In the genomic region with DNA sequence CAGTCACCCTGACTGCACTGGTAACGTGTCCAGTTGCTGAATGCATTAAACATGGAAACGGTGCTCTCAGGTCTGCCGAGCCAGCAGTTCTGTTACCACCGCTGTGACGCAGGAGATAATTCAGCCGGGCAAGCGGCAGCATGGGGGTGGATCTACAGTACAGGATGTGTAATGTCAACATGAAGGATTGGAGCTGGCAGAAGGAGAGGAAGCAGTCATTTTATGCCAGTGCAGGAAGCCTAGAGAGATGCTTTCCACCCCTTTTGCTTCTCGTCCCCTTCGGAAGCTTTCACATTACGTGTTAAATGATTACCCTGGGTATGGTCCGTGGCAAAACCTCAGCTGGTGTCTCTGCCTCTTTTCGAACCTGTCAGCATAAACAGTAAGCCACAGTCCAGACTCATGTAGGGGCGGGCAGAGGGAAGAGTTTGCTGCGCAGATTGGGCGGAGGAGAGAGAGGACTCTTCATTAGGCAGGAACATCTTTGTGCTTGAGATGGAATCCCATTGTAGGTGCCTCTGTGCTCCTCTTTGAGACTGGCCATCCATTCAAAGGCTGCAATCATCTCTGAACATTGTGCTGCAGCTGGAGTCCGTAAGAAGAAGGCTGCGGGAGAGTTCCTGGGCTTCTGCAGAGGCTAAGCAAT, we compare ENCODE assay signal across 9 mouse cellular contexts. TPM values are rescaled to one million over a fixed set of nuclear protein-coding genes. Genes with fewer than 3 reads are reported as not detected.
DNase-seq lines count a peak whose midpoint lies in the region; ATAC-seq lines count a peak whose summit lies in the region.
"Had no signal": no experiment of that assay in that cellular context is flagged by ENCODE, and none has a peak within 500 bp of the region (broad histone marks: within the 10 kb centered on the region; RNA-seq: fewer than 3 reads in every experiment).

No protein-coding gene starts in this region.

- H3K27me3 ChIP-seq in limb, embryonic 12.5 days, result no peaks in the 10 kb centered on the region
- no peaks in the 10 kb centered on the region for H3K27me3 ChIP-seq in limb, embryonic 10.5 days (ENCODE audit: low read depth, poor library complexity, severe bottlenecking)
- H3K27me3 ChIP-seq in heart, embryonic 16.5 days (ENCODE audit: control insufficient read depth, insufficient read depth, low read length), result no peaks in the 10 kb centered on the region
- H3K27me3 ChIP-seq in lung, embryonic 15.5 days, result no peaks in the 10 kb centered on the region
- no peaks in the 10 kb centered on the region for H3K27me3 ChIP-seq in stomach, embryonic 14.5 days (ENCODE audit: control insufficient read depth, insufficient read depth, low read length)
- H3K27me3 ChIP-seq: Patski had no signal

- no peak overlapping the region for H3K4me3 ChIP-seq in limb, embryonic 12.5 days (replicated peaks)
- H3K4me3 ChIP-seq in limb, embryonic 10.5 days, result no peak overlapping the region
- peak overlapping the region; percentile 30 for H3K4me3 ChIP-seq in heart, embryonic 16.5 days (ENCODE audit: low read length)
- H3K4me3 ChIP-seq in lung, embryonic 15.5 days, result no peak overlapping the region
- H3K4me3 ChIP-seq in stomach, embryonic 14.5 days (ENCODE audit: low read depth, low read length), result no peak overlapping the region

- H3K4me2 ChIP-seq in limb, embryonic 12.5 days, result no peak overlapping the region
- H3K4me2 ChIP-seq in heart, embryonic 16.5 days (ENCODE audit: low read depth, low read length), result peak overlapping the region; percentile 64
- peak overlapping the region; percentile 34 for H3K4me2 ChIP-seq in lung, embryonic 15.5 days
- H3K4me2 ChIP-seq in stomach, embryonic 14.5 days (replicated peaks; ENCODE audit: low read depth, low read length), result peak overlapping the region; percentile 22

- no peak overlapping the region for H3K9ac ChIP-seq in limb, embryonic 12.5 days (replicated peaks)
- H3K9ac ChIP-seq in heart, embryonic 16.5 days (ENCODE audit: low read length), result peak overlapping the region; percentile 28; the same call in 1 of the 2 replicates
- no peak overlapping the region for H3K9ac ChIP-seq in lung, embryonic 15.5 days
- H3K9ac ChIP-seq in stomach, embryonic 14.5 days (replicated peaks; ENCODE audit: low read depth, low read length), result no peak overlapping the region

- H3K4me1 ChIP-seq in limb, embryonic 12.5 days (replicated peaks), result peaks cover 29% of the 10 kb centered on the region
- H3K4me1 ChIP-seq in limb, embryonic 10.5 days, result peaks cover 18% of the 10 kb centered on the region
- H3K4me1 ChIP-seq in heart, embryonic 16.5 days (ENCODE audit: control insufficient read depth, insufficient read depth, low read length), result peaks cover 37% of the 10 kb centered on the region
- peaks cover 47% of the 10 kb centered on the region for H3K4me1 ChIP-seq in lung, embryonic 15.5 days
- peaks cover 17% of the 10 kb centered on the region for H3K4me1 ChIP-seq in stomach, embryonic 14.5 days (ENCODE audit: control insufficient read depth, insufficient read depth, low read length)

- no peak for DNase-seq in limb, embryonic 10.5 days (ENCODE audit: low spot score)
- peak; percentile 43 for DNase-seq in embryo, embryonic 11 days
- peak; percentile 79 to 89 for DNase-seq in kidney, postnatal 25 days
- no peak for DNase-seq in spleen, postnatal 10 days (ENCODE audit: low spot score in 2 of 2)

- H3K27ac ChIP-seq in limb, embryonic 12.5 days, result 0 out of 2 replicates have a peak overlapping the region, but pooled peaks have one; percentile 0
- H3K27ac ChIP-seq in limb, embryonic 10.5 days, result no peak overlapping the region
- peak overlapping the region; percentile 67 for H3K27ac ChIP-seq in heart, embryonic 16.5 days (ENCODE audit: low read length)
- peak overlapping the region; percentile 54; the same call in 1 of the 2 replicates for H3K27ac ChIP-seq in lung, embryonic 15.5 days
- H3K27ac ChIP-seq in stomach, embryonic 14.5 days (ENCODE audit: low read length), result 0 out of 2 replicates have a peak overlapping the region, but pooled peaks have one; percentile 28

- no peak for ATAC-seq in limb, embryonic 12.5 days (ENCODE audit: insufficient number of reproducible peaks, insufficient read depth, low FRiP score, low TSS enrichment, low read depth)
- peak; percentile 84 for ATAC-seq in heart, embryonic 16.5 days (replicated peaks; ENCODE audit: extremely low read depth, insufficient read depth, low FRiP score)
- peak; percentile 72; the same call in 1 of the 2 replicates for ATAC-seq in lung, embryonic 15.5 days (ENCODE audit: borderline replicate concordance, extremely low read depth, low FRiP score, low TSS enrichment)
- ATAC-seq in stomach, embryonic 14.5 days (ENCODE audit: insufficient number of reproducible peaks, insufficient read depth, low FRiP score, low read depth), result peak; percentile 30; the same call in 1 of the 2 replicates
- ATAC-seq: Patski had no signal

- 56% methylated on average over 17 of the region's 17 CpGs for WGBS in limb, embryonic 12.5 days
- WGBS in limb, embryonic 10.5 days, result 64% methylated on average over 17 of the region's 17 CpGs
- WGBS in heart, embryonic 16.5 days, result 21% methylated on average over 17 of the region's 17 CpGs
- WGBS in lung, embryonic 15.5 days, result 33% methylated on average over 17 of the region's 17 CpGs
- WGBS in stomach, embryonic 14.5 days, result 23% methylated on average over 17 of the region's 17 CpGs

- peaks cover 39% of the 10 kb centered on the region for H3K36me3 ChIP-seq in limb, embryonic 12.5 days
- peaks cover 66% of the 10 kb centered on the region for H3K36me3 ChIP-seq in limb, embryonic 10.5 days
- H3K36me3 ChIP-seq in heart, embryonic 16.5 days (ENCODE audit: control insufficient read depth, insufficient read depth), result no peaks in the 10 kb centered on the region
- no peaks in the 10 kb centered on the region for H3K36me3 ChIP-seq in lung, embryonic 15.5 days
- no peaks in the 10 kb centered on the region for H3K36me3 ChIP-seq in stomach, embryonic 14.5 days (ENCODE audit: control insufficient read depth, insufficient read depth, low read length)

- H3K9me3 ChIP-seq in limb, embryonic 12.5 days, result no peaks in the 10 kb centered on the region
- H3K9me3 ChIP-seq in limb, embryonic 10.5 days (replicated peaks), result no peaks in the 10 kb centered on the region
- no peaks in the 10 kb centered on the region for H3K9me3 ChIP-seq in heart, embryonic 16.5 days (replicated peaks; ENCODE audit: control insufficient read depth, low read length)
- no peaks in the 10 kb centered on the region for H3K9me3 ChIP-seq in lung, embryonic 15.5 days
- no peaks in the 10 kb centered on the region for H3K9me3 ChIP-seq in stomach, embryonic 14.5 days (ENCODE audit: control insufficient read depth, low read depth, low read length)

RNA-seq across cellular contexts. Expression of a gene that starts 21.4 kb away (rescaled TPM):
- 7.0 and 8.4 TPM in 2 replicates for polyA plus RNA-seq in limb, embryonic 12.5 days (2016; fragmentation: Nextera tagmentation; extraction: Ambion mirVana)
- 9.8 and 10.3 TPM in 2 replicates for polyA plus RNA-seq in limb, embryonic 10.5 days (2016; fragmentation: Nextera tagmentation; extraction: Ambion mirVana)
- 1.3 and 2.1 TPM in 2 replicates for polyA plus RNA-seq in heart, embryonic 16.5 days (2015; fragmentation: Nextera tagmentation; extraction: Ambion mirVana)
- 3.6 and 4.8 TPM in 2 replicates for polyA plus RNA-seq in lung, embryonic 15.5 days (2015; fragmentation: Nextera tagmentation; extraction: Ambion mirVana)
- polyA plus RNA-seq in stomach, embryonic 14.5 days (2014; fragmentation: Nextera tagmentation; extraction: Ambion mirVana), result 6.9 and 7.2 TPM in 2 replicates

Comparison
In these comparisons a context has a peak if more than half of its experiments do, and no peak if none do; other contexts are left out.
1. DNase-seq: peak in embryo, embryonic 11 days (single experiment) and kidney, postnatal 25 days (2 of 2); none in limb, embryonic 10.5 days (single experiment) and spleen, postnatal 10 days (0 of 2).